Mouse (Mus musculus) kidney, adult 2 months (tissue): ENCODE data around the gene Slf2. TPM values are rescaled to one million over a fixed set of nuclear protein-coding genes. Genes with fewer than 3 reads are reported as not detected.

ENCODE experiments used
- DNase-seq: peaks from one replicate; pipeline ENCODE4 v3.0.0; 2021
- H3K27ac ChIP-seq: fragments of 200-500 bp; 2 replicates; pipeline ENCODE4 v1.5.1; 2012; ENCODE audit warnings: low read depth, low read length, control low read depth, inconsistent platforms; ENCODE audit not compliant: insufficient read depth
- H3K27me3 ChIP-seq: fragments of 200-500 bp; replicated peaks from 2 replicates; pipeline ENCODE4 v1.6.1; 2012; ENCODE audit warnings: mild to moderate bottlenecking, moderate library complexity, low read length, inconsistent platforms; ENCODE audit not compliant: control insufficient read depth, insufficient read depth
- H3K36me3 ChIP-seq: fragments of 200-500 bp; 2 replicates; pipeline ENCODE4 v1.6.1; 2012; ENCODE audit warnings: mild to moderate bottlenecking, moderate library complexity, low read length, inconsistent platforms; ENCODE audit not compliant: control insufficient read depth, insufficient read depth
- H3K4me1 ChIP-seq: fragments of 200-500 bp; 2 replicates; pipeline ENCODE4 v1.6.1; 2011; ENCODE audit warnings: low read length; ENCODE audit not compliant: control insufficient read depth, insufficient read depth
- H3K4me3 ChIP-seq: fragments of 200-500 bp; 2 replicates; pipeline ENCODE4 v1.5.1; 2011; ENCODE audit warnings: mild to moderate bottlenecking, low read depth, low read length, control low read depth; ENCODE audit not compliant: insufficient read depth
- CTCF ChIP-seq: fragments of 200-500 bp; conservative IDR thresholded peaks from 2 replicates; pipeline ENCODE4 v1.5.1; 2011; ENCODE audit warnings: low read depth, mild to moderate bottlenecking, control low read depth, low read length, moderate library complexity, mixed read lengths; ENCODE audit not compliant: insufficient read depth, insufficient read length
- POLR2A ChIP-seq: fragments of 200-500 bp; IDR thresholded peaks from one replicate; pipeline ENCODE4 v1.6.1; 2011; ENCODE audit warnings: low read depth, low read length, control low read depth
- WGBS: fragments of 180-500 bp; shearing (Covaris S2); methylation state at CpG from one replicate; pipeline ENCODE4 v1.1.7; 2018; 5-methylcytosine and 5-hydroxymethylcytosine counted together
- polyA plus RNA-seq: library from polyadenylated mRNA; depleted of rRNA; stranded (reverse); fragments of >200 nt; gene quantifications from 2 replicates; pipeline ENCODE4 v1.2.3, GENCODE M21; 2012

The Slf2 gene
- polyA plus RNA-seq, 1 experiment, result 10.5 TPM

- TF ChIP-seq CTCF, result no peak
- no peak for DNase-seq
- Histone ChIP-seq H3K27ac (no peak overlapping the region), H3K27me3 (no peaks in the 10 kb centered on the region), H3K4me1 (0 out of 2 replicates have a peak, but pooled peaks cover 5% of the 10 kb centered on the region), H3K36me3 (no peaks in the 10 kb centered on the region; the same call in none of the 2 replicates), H3K4me3 (no peak overlapping the region)
- 77% methylated on average over 20 of the region's 20 CpGs for WGBS
Measured at GRCm38 (mm10) chr19:45024775-45025174, 93.8 kb downstream of the Slf2 start.

- no peak overlapping the region for H3K27ac ChIP-seq
- H3K4me1 ChIP-seq, result peaks cover 7% of the 10 kb centered on the region; the same call in 1 of the 2 replicates
- no peak for DNase-seq
- 87% methylated on average over 37 of the region's 37 CpGs for WGBS
- H3K27me3 ChIP-seq, result no peaks in the 10 kb centered on the region
- TF ChIP-seq POLR2A, result no peak
- no peak for TF ChIP-seq CTCF
- no peaks in the 10 kb centered on the region; the same call in none of the 2 replicates for H3K36me3 ChIP-seq
- no peak overlapping the region for H3K4me3 ChIP-seq
Measured at GRCm38 (mm10) chr19:45025937-45026568, 95.1 kb downstream of the Slf2 start.

- H3K27me3 ChIP-seq, result no peaks in the 10 kb centered on the region
- H3K4me3 ChIP-seq, result no peak overlapping the region
- H3K27ac ChIP-seq, result no peak overlapping the region
- peaks cover 7% of the 10 kb centered on the region; the same call in 1 of the 2 replicates for H3K4me1 ChIP-seq
- TF ChIP-seq CTCF, result no peak
- TF ChIP-seq POLR2A, result no peak
- 53% methylated on average over 6 of the region's 6 CpGs for WGBS
- DNase-seq, result no peak
- H3K36me3 ChIP-seq, result no peaks in the 10 kb centered on the region; the same call in none of the 2 replicates
Measured at GRCm38 (mm10) chr19:45026958-45027670, 96.2 kb downstream of the Slf2 start.

- Histone ChIP-seq H3K4me3 (no peak overlapping the region), H3K27me3 (no peaks in the 10 kb centered on the region), H3K27ac (no peak overlapping the region), H3K4me1 (peaks cover 7% of the 10 kb centered on the region; the same call in 1 of the 2 replicates), H3K36me3 (no peaks in the 10 kb centered on the region; the same call in none of the 2 replicates)
- TF ChIP-seq POLR2A (no peak), CTCF (no peak)
- 86% methylated on average over 6 of the region's 6 CpGs for WGBS
- DNase-seq, result no peak
Measured at GRCm38 (mm10) chr19:45027848-45028247, 96.9 kb downstream of the Slf2 start.

GRCm38 (mm10) chr19:45028746-45029145 is 97.8 kb downstream of the Slf2 start:
- 72% methylated on average over 19 of the region's 19 CpGs for WGBS
- no peak for DNase-seq
- H3K27ac ChIP-seq, result no peak overlapping the region
- no peaks in the 10 kb centered on the region; the same call in none of the 2 replicates for H3K36me3 ChIP-seq
- no peak for TF ChIP-seq CTCF
- no peak for TF ChIP-seq POLR2A
- H3K27me3 ChIP-seq, result no peaks in the 10 kb centered on the region
- no peak overlapping the region for H3K4me3 ChIP-seq
- peaks cover 7% of the 10 kb centered on the region; the same call in 1 of the 2 replicates for H3K4me1 ChIP-seq

GRCm38 (mm10) chr19:45029571-45029970 is 98.6 kb downstream of the Slf2 start:
- Histone ChIP-seq H3K4me3 (no peak overlapping the region), H3K27me3 (no peaks in the 10 kb centered on the region), H3K4me1 (peaks cover 7% of the 10 kb centered on the region; the same call in 1 of the 2 replicates), H3K36me3 (no peaks in the 10 kb centered on the region; the same call in 1 of the 2 replicates), H3K27ac (no peak overlapping the region)
- WGBS, result 63% methylated on average over 9 of the region's 9 CpGs
- TF ChIP-seq POLR2A (no peak), CTCF (no peak)
- DNase-seq, result no peak

GRCm38 (mm10) chr19:45030111-45030510 is 99.2 kb downstream of the Slf2 start:
- peak; percentile 66 for DNase-seq
- Histone ChIP-seq H3K4me3 (no peak overlapping the region), H3K4me1 (peaks cover 7% of the 10 kb centered on the region; the same call in 1 of the 2 replicates), H3K36me3 (no peaks in the 10 kb centered on the region; the same call in 1 of the 2 replicates), H3K27ac (no peak overlapping the region), H3K27me3 (no peaks in the 10 kb centered on the region)
- 23% methylated on average over 8 of the region's 8 CpGs for WGBS
- no peak for TF ChIP-seq POLR2A
- TF ChIP-seq CTCF, result peak; percentile 72
